Mouse (Mus musculus) liver, postnatal 0 days (tissue): ENCODE data around the gene Bri3bp.

Experiments used
- CTCF ChIP-seq: sonication (generic); IDR thresholded peaks from 2 replicates; pipeline ENCODE4 v1.5.1; 2016; ENCODE audit warnings: antibody characterized with exemption, low read depth
- EP300 ChIP-seq: IDR thresholded peaks from 2 replicates; pipeline ENCODE4 v1.6.1; 2016; ENCODE audit warnings: antibody characterized with exemption, low read depth, mild to moderate bottlenecking

DNA sequence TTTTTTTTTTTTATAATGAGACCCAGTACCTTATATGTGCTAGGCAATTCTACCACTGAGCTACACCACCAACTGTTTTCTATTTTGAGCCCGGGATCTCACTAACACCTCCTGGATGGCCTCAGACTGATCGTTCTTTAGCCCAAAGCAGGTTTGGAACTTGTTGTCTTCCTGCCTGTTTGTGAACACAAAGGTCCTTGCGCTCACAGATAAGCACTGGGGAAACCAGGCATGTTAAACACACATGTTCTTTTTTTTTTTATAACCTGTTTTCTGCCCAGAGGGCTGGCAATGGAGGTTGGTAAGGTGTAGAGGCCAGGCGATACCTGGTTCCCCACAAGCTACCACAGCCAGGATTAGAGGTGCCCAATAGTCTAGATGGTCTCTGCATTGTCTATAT lies 7.3 kb downstream of the Bri3bp start:
- TF ChIP-seq CTCF, result no peak
- no peak for TF ChIP-seq EP300
